Mouse (Mus musculus) heart, postnatal 10 days (tissue): ENCODE data around the gene Ola1. TPM values are rescaled to one million over a fixed set of nuclear protein-coding genes. Genes with fewer than 3 reads are reported as not detected.
A peak's percentile ranks its signal among the peaks of the same experiment; 100 is the strongest.

ENCODE experiments used
- DNase-seq, 2 experiments: peaks; one replicate each; pipeline ENCODE4 v3.0.0; 2021
- intact Hi-C: fragments of 180-260 bp; cut with DNase I; formaldehyde crosslinking; loops from one replicate; pipeline ENCODE4 v1.15.1; 2025
- total RNA-seq, 2 experiments: library from RNA; stranded (reverse); gene quantifications; 2 replicates each; pipeline ENCODE4 v1.2.3; 2021

Ola1 gene
- total RNA-seq = 10 to 100 TPM; 53.9 to 59.5 TPM

GRCm38 (mm10) chr2:73218913-73219312, at the start of gene Ola1:
Gene Ola1 (minus strand): TSS chr2:73218924.
- intact Hi-C loops = no loop called here
- no peak for DNase-seq

DNA sequence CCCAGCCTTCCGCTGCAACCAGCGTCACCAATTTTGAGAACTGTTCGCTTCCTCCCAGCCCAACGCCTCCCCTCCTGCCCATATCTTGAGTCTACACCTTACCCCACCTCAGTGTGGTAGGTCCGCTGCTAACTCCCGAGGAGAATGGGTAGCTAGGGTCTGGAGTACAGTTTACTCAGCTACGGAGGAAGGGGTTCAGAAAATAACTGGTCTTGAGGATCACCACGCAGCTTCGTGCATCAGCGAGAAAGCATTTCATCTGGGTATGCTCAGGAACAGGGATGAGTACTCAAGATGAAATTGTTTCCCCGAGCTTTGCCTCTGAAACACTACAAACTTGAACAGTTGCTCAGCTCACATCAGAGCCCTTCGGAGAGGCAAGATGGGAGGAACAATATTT, 49.6 kb upstream of the Ola1 start:
- intact Hi-C loops = no loop called here
- DNase-seq = no peak

DNA sequence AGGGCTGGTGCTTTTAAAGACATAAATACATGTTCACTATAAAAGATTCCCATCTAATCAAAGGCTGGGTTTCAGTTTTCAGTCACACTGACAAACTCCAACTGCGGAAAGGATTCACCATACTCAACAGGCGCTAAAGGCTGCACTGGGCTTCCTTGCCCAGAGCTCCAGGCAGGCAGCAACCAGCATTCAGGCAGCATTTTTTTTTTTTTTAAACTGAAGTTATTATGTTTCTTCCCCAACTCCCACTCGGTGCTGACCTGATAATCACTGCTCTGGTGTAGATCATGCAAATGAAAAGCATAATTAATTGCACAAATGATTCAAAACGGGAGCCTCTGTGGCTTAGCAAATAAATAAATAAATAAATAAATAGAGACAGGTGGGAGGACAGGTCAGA, 49.1 kb upstream of the Ola1 start:
- intact Hi-C loops = no loop called here
- DNase-seq = no peak

GRCm38 (mm10) chr2:73267231-73267630, 48.5 kb upstream of the Ola1 start:
- intact Hi-C loops = no loop called here
- DNase-seq = no peak

GRCm38 (mm10) chr2:73266623-73267022, 47.9 kb upstream of the Ola1 start:
- no peak for DNase-seq
- intact Hi-C loops = no loop called here

DNA sequence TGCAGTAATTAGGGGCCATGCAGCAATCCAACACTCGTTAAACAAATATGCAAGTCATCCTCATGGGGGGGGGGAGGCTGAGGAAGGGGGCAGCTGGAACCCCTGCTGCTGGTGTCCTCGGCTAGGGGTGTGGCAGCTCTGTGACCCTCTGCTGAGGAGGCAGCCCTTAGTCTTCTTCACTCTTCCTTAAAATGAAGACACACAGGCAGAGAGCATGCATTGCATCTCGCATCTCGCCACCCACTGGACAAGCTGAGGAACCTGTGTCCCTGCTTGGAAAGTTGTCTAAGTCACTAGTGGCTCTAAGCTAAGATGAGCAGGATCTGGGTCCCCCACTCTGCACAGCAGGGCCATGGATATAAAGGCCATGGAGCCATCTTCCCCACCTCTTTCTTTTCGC, 47.3 kb upstream of the Ola1 start:
- peak in 1 of 2 experiments; percentile 4 for DNase-seq
- intact Hi-C loops = no loop called here

DNA sequence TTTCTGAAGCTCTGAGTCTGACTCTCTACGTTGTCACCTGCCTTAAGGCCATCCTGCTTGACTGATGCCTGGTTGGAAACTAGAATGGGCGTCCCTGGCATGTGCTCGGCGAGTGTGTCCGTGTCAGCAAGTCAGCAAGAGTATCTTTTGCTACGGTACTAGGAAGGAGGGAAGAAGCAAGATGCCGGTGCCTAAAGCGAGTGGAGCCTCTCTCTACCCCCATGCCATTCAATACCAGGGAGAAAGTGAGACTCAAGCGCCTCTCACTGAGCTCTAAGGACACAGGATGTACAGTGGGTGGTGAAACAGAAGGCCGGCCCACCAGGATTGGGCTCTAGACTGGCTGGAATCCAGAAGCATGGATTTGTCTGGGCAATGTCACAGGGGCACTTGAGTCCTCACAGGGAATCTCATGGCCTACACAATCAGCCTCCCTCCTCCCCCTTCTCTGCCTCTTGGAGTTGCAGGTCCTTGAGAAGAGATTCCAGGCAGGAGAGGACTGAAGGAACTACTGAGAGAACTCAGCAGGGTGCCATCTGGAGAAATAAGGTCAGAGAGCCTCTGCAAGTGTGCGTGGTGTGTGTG, 46.0 kb upstream of the Ola1 start:
- DNase-seq = no peak
- intact Hi-C loops = no loop called here

DNA sequence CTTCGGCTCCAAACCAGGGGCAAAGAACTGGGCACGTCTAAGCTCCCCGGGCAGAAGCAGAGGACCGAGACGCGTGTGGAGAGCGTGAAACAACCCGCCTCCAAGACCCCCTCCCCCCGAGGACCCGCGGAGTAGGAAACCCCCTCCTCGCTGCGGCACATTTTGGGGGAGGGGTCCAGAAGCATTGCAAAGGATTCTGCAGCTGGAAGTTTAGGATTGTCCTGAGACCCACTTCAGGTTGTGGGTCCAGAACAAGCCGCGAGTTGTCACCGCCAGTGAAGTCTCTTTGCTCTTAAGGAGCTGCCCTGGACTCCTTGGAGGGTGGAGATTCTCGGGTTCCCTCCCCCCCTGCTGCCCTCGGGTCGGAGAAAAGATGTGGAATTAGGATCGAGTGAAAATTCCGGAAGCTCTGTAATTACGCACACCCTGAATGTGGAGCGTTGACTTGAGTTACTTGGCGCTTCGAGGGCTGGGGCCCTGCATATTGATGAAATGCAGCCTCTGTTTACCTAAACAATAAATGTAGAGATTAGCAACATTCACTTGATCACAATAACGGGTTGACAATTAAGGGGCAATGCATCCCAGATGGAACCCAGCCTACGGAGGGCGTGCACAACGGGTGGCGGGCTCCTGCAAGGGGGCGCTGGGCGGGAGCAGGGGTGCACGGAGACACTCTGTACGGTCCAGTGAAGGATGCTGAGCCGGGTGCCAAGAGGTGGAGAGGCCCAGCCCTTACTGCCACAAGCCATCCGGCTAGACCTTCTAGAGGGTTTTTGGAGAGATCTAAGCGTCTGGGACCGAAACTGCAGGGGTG, 45.3 kb upstream of the Ola1 start:
- intact Hi-C loops = no loop called here
- peak; percentile 56 to 62 for DNase-seq

DNA sequence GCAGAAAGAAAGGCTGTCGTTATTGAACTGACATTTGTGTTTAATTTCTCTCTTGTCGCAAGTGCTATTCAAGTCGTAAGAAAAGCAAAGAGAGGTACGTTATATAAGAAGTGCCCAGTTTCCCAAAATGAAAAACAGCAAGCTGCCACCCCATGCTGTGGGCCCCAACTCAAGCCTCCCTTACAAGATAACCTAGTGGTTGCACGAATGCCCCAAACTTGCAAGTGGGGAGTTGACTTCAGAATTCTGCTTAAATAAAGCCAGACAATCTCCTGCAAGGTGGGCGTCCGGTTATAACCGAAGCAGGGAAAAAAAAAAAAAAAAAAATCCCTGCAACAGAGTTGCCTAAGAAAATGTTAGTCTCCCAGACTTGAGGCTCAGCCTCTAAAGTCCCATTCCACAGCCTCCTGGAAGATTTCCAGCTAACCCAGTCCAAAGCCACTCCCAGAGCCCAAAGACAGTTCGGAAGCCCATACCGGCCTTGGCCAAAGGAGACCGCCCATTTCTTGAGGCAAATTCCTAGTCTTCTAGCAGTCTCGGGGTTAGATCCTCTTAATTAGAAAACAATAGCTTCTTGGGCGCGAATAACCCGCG, 44.5 kb upstream of the Ola1 start:
- DNase-seq = peak; percentile 47 to 59
- intact Hi-C loops = no loop called here

DNA sequence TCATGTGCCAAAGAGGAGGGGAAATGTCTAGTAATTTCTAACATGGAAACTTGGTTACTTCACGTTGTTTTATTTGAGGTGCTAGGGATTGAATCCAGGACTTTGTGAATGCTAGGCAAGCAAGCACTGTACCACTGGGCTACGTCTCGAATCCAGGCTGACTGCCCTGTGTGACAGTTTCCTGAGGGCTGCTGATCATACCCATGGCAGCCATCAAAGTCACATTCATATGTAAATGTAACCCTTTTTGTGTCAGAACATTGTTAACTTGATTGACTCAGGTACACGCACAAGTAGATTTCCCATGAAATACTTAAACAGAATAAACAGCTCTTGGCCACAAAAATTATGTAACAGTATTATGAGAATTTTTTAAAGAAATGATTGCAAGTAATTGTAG, 30.0 kb upstream of the Ola1 start:
- intact Hi-C loops = no loop called here
- no peak for DNase-seq

DNA sequence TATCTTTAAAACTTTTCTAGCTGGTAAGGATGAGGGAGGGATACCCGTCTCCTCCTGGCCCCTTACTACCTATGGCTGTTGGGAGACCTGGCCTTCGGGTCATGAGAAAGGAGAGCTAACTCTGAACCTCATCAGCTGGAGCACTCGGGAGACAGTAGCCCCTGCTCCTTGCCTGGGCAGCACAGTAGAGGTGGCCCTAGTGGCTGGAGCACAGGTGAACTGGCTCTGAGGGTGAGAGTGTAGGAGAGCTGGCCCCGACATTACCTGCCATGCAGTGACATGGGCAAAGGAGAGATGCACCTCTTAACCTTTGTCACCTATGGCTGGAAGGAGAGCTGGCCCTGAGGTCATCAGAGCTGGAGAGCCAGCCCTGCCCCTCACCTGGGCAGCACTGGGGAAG, 22.6 kb upstream of the Ola1 start:
- DNase-seq = no peak
- intact Hi-C loops = no loop called here

DNA sequence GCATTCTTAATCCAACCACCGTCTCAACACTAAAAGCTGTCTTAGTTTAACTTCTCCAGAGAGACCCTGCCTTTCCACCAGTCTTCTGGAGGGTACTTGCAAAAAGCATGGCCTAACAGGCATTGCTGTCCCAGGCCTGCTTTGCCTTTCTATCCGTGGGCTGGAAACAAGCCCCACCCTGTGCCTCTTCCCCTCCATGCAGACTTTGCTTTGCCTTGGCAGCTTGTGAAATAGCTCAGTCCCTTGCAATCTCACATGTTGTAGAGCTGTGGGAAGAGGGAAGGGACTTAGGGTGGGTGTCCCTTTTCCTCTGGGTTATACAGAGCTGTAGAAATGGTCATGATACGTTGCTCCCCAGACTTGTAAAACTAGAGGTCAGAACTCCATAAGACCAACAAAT, 12.4 kb upstream of the Ola1 start:
- DNase-seq = no peak
- intact Hi-C loops = no loop called here

GRCm38 (mm10) chr2:73213871-73214659, 4.7 kb downstream of the Ola1 start:
- intact Hi-C loops = no loop called here
- DNase-seq = peak; percentile 94 to 95

DNA sequence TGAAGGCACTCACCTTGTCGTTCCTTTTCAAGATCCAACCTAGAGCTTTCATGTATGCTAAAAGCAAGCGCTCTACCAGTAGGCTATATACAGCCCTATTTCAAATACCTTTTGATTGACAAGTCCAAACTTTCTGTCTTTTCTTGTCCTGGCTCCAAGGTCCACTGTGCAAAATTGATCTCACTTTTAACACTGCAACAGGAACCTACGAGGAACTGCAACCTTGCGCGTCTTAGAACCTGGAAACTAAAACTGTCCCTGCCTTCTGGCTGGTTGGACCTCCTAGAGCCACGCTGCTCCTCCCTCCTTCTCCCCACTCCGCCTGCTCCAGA, 5.2 kb downstream of the Ola1 start:
- DNase-seq = peak in 1 of 2 experiments; percentile 0
- intact Hi-C loops = no loop called here

GRCm38 (mm10) chr2:73204328-73204727, 14.4 kb downstream of the Ola1 start:
- intact Hi-C loops = no loop called here
- no peak for DNase-seq

GRCm38 (mm10) chr2:73188488-73188887, 30.2 kb downstream of the Ola1 start:
- intact Hi-C loops = no loop called here
- DNase-seq = peak; percentile 10 to 31

DNA sequence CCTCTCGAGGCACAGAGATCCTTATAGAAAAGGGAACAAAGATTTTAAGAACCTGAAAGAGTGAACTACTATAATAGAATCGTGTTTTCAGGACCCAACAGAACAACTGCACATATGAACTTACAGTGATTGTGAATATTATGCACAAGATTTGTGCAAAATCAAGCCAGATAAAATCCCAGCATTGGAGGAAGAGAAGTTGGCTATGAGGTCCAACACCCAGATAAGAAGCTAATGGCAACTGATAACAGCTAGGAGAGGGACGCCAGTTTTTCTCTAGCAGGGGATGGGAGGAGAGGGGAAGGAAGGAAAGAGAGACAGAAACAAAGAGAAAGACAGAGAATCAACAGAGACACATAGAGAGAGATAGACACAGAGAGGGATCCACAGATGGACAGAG, 33.5 kb downstream of the Ola1 start:
- no peak for DNase-seq
- intact Hi-C loops = no loop called here

DNA sequence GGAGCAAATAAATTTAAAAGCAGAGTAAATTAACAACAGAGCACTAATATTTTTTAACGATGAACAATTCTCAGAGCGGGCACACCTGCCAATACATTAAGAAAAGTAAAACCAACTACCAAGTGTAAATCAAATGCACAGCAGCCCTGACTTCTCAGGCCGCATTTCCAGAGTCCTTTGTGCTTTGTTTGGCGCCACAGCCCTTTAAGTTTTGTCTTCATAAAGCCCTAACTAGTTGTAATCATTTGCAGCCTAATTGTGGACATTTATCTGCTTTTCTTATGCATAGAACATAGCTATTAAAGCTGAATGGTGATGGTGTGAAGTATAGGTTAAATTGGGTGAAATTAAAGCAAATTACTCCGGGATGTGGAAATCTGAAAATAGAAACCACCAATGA, 49.2 kb downstream of the Ola1 start:
- intact Hi-C loops = loop anchor here (5.0 kb wide), 2 partner anchors 248 to 652 kb away; no protein-coding TSS in a partner anchor
- no peak for DNase-seq

DNA sequence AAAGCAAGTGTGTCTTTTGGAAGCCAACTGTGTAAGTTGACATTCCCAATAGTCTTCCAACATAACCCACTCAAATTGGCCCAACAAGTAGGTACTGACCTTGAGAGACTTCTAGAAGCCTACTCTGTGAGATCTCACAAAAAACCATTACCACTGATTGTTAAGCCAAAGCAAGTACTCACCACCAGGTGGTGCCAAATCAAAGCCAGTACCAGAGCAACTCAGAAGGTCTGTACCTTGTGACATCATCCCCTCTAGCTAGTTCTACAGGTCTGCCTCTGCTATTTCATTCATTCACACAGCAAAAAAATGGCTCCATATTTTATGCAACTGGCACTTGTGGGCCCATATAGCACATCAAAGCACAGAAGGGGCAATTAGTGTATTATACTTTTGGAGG, 51.6 kb downstream of the Ola1 start:
- intact Hi-C loops = loop anchor here (1.0 to 5.0 kb wide), 3 partner anchors 111 to 650 kb away; no protein-coding TSS in a partner anchor
- DNase-seq = peak; percentile 66 to 77

- intact Hi-C loops = loop anchor here (5.0 kb wide), 2 partner anchors 253 to 647 kb away; no protein-coding TSS in a partner anchor
- no peak for DNase-seq
These were observed 54.1 kb downstream of the Ola1 start for GRCm38 (mm10) chr2:73164666-73165065.

DNA sequence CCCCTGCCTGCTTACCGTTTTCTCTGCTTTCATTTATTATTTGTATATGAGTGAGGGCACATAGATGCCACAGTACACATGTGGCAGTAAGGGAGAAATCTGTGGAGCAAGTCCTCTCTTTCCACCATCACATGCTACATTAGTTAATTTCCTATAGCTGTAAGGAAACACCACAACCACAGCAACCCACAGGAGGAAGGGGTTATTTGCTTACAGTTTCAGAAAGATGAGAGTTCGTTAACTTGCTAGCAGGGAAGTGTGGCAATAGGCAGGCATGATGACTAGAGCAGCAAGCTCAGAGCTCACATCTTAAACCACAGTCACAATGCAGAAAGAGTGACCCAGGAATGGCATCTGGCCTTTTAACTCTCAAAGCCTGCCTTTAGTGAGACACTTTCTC, 58.0 kb downstream of the Ola1 start:
- DNase-seq = no peak
- intact Hi-C loops = no loop called here
